Mouse (Mus musculus) testis, adult 2 months (tissue): ENCODE measurements around the gene Oxnad1. TPM values are rescaled to one million over a fixed set of nuclear protein-coding genes. Genes with fewer than 3 reads are reported as not detected.

Source experiments
- H3K27ac ChIP-seq: fragments of 200-500 bp; 2 replicates; pipeline ENCODE4 v1.5.1; 2012; ENCODE audit warnings: low read depth, low read length; ENCODE audit not compliant: control insufficient read depth, insufficient read depth
- H3K27me3 ChIP-seq: fragments of 200-500 bp; 2 replicates; pipeline ENCODE4 v1.6.1; 2012; ENCODE audit warnings: mild to moderate bottlenecking, low read length, moderate library complexity; ENCODE audit not compliant: control insufficient read depth, insufficient read depth
- H3K36me3 ChIP-seq: fragments of 200-500 bp; 2 replicates; pipeline ENCODE4 v1.6.1; 2012; ENCODE audit warnings: mild to moderate bottlenecking, low read length; ENCODE audit not compliant: control insufficient read depth, insufficient read depth
- H3K4me1 ChIP-seq: fragments of 200-500 bp; 2 replicates; pipeline ENCODE4 v1.6.1; 2012; ENCODE audit warnings: low read length; ENCODE audit not compliant: control insufficient read depth, insufficient read depth
- H3K4me3 ChIP-seq: fragments of 200-500 bp; 2 replicates; pipeline ENCODE4 v1.5.1; 2012; ENCODE audit warnings: low read depth, mild to moderate bottlenecking, low read length, moderate library complexity, mixed read lengths; ENCODE audit not compliant: control insufficient read depth
- CTCF ChIP-seq: fragments of 200-500 bp; IDR thresholded peaks from 2 replicates; pipeline ENCODE4 v1.5.1; 2012; ENCODE audit warnings: low read depth, mild to moderate bottlenecking, inconsistent platforms, low read length, moderate library complexity; ENCODE audit not compliant: control insufficient read depth, insufficient read depth, insufficient replicate concordance
- POLR2A ChIP-seq: fragments of 200-500 bp; IDR thresholded peaks from 2 replicates; pipeline ENCODE4 v1.6.1; 2012; ENCODE audit warnings: low read depth, mild to moderate bottlenecking, inconsistent platforms, low read length, moderate library complexity; ENCODE audit not compliant: control insufficient read depth
- polyA plus RNA-seq: library from polyadenylated mRNA; depleted of rRNA; stranded (reverse); fragments of >200 nt; gene quantifications from 2 replicates; pipeline ENCODE4 v1.2.3, GENCODE M21; 2012

Oxnad1 gene
- polyA plus RNA-seq, 1 experiment = 24.0 TPM

DNA sequence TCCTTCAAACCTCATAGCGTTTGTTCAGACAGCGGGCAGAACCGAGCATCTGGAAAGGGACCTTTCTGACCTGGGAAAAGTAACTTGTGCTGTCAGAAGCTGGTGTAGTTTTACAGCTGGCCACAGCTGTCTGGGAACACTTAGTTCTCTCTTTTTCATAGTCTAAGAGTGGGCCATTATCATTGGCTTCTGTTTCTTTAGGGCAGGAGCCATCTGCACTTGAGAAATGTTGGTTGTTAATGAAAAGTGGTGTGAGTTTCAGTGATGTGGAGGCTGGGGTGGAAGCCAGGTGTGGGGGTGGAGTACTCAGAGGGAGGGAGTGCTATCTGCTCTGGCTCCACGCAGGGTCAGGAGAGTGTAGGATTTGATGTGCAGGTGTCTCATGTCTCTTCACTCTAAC lies 6.0 kb downstream of the Oxnad1 start:
- no peak overlapping the region for H3K4me3 ChIP-seq
- H3K36me3 ChIP-seq = peaks cover 3% of the 10 kb centered on the region; the same call in 1 of the 2 replicates
- peaks cover 2% of the 10 kb centered on the region; the same call in 1 of the 2 replicates for H3K4me1 ChIP-seq
- H3K27ac ChIP-seq = no peak overlapping the region
- no peaks in the 10 kb centered on the region for H3K27me3 ChIP-seq
- TF ChIP-seq POLR2A (no peak), CTCF (no peak)

DNA sequence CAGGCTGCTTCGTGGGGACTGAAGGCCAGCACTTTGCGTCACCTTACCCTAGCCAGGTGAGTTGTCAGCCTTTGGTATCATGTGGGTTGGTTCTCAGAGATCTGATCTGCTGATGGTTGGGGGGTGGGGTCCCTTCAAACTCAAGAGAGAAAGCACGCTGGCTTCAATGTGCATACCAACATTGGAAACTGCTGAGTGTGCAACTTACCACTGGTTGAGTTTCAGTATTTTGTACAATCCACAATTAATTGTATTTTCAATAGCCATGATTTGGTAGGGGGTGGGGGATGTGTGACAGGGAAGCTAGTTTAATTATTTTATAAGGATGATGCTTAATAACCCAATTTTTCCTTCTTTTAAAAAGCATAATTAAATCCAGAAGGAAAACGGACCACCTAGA lies 6.5 kb downstream of the Oxnad1 start:
- Histone ChIP-seq H3K36me3 (peaks cover 3% of the 10 kb centered on the region; the same call in 1 of the 2 replicates), H3K27me3 (no peaks in the 10 kb centered on the region), H3K4me3 (no peak overlapping the region), H3K27ac (no peak overlapping the region), H3K4me1 (no peaks in the 10 kb centered on the region)
- no peak for TF ChIP-seq POLR2A
- TF ChIP-seq CTCF = no peak

DNA sequence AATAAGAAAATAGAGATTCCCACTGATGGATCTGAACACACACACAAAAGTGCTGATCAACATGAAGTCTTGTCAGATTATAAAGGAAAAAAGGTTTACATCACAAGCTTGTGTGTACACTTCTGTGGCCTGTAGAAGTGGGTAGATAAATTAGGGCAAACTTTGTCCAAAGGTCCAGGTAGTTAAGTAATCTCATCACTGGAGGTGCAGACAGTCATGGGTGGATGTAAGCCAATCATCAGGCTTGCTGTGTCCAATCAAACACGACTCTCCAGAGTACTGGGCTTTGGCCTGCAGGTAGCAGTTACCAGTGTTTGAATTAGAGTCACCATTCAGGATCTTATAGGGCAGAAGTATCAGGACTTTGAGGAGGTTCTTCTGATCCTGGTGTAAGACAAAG lies 7.8 kb downstream of the Oxnad1 start:
- H3K36me3 ChIP-seq = peaks cover 3% of the 10 kb centered on the region
- H3K4me1 ChIP-seq = no peaks in the 10 kb centered on the region
- no peaks in the 10 kb centered on the region for H3K27me3 ChIP-seq
- no peak overlapping the region for H3K27ac ChIP-seq
- TF ChIP-seq POLR2A (no peak), CTCF (no peak)
- no peak overlapping the region for H3K4me3 ChIP-seq

DNA sequence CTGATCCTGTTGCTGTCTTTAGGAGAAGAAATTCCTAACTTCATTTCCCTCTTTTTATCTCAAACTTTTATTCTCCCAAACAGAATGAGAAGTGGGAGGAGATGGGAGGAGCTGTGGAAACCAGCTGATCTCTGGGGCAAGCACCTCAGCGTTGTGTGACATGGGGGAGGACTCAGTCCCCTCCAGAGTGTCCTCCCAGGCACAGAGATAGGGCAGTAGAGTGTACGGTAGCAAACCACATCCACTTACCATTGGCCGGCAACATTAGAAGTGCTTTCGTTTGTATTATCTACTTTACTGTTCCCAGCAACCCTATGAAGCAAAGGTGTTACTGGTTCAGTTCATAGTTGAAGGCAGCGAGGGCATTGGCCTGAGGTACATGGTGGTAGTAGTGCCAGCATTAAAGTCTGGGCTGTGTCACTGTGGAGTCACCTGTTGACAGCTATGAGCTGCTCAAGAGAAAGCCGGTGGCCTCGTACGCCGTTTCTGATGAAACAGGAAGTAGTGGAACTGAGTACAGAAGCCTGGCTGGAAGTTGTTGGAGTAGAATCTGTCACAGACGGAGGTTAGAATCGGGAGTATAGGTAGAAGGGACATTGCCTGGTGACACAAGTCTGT lies 8.4 kb downstream of the Oxnad1 start:
- H3K36me3 ChIP-seq = peaks cover 4% of the 10 kb centered on the region
- no peaks in the 10 kb centered on the region for H3K27me3 ChIP-seq
- no peak overlapping the region for H3K4me3 ChIP-seq
- no peaks in the 10 kb centered on the region for H3K4me1 ChIP-seq
- H3K27ac ChIP-seq = no peak overlapping the region
- TF ChIP-seq CTCF (no peak), POLR2A (no peak)

DNA sequence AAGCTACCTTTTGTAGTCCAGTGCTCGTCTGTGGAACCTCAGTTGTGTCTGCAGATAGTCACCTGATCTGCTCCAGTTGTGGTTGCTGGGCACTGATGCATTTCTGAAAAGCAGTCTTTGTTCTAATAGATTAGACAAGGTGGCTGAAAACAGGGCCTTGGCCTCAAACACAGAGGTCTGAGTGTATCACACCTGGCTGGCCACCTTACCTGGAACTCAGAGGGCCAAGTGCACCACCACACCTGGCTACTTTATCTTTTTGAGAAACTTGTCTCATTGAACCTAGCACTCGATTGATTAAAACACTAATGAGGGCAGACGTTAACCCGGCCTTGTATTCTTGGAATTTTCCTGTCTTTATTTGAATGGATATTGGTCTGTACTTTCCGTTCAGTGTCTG lies 10.5 kb downstream of the Oxnad1 start:
- Histone ChIP-seq H3K36me3 (peaks cover 4% of the 10 kb centered on the region), H3K27me3 (no peaks in the 10 kb centered on the region), H3K4me1 (no peaks in the 10 kb centered on the region), H3K4me3 (no peak overlapping the region), H3K27ac (no peak overlapping the region)
- TF ChIP-seq POLR2A (no peak), CTCF (no peak)

DNA sequence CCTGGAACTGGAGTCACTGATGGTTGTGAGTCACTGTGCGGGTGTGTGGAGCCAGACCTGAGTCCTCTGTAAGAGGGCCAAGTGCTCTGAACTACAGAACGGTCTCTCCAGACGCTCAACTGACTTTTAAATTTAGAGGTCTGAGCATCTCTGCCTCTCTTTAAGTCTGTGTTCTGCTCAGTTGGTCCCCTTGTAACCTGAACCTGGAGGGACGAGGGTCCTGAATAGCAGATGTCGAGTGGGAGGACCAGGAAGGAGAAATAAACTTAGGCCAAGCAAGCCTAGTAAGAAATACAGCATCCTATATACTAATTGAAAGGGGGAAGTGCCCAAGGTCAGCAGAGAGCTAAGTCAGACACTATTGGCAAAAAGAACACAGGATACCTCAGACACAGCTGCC lies 11.6 kb downstream of the Oxnad1 start:
- Histone ChIP-seq H3K4me1 (no peaks in the 10 kb centered on the region), H3K36me3 (peaks cover 4% of the 10 kb centered on the region), H3K27ac (no peak overlapping the region), H3K27me3 (no peaks in the 10 kb centered on the region), H3K4me3 (no peak overlapping the region)
- no peak for TF ChIP-seq CTCF
- no peak for TF ChIP-seq POLR2A

DNA sequence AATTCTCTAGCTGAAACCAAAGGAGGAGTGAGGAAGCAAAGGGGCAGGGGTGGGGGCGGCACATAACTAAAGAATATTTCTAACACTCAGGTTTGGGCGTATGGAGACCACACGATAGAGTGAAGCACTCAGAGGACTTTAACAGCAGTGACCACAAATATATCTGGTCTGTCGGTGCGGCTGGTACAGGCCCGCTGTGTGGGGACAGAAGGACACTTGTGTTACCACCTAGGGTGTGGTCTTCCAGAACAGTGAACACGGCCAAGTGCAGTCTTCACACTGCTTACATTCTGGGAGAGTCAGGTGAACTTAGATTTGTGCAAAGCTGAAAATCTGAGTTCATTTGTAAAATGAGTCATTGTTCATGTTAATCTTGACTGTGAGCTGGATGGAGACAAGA lies 12.5 kb downstream of the Oxnad1 start:
- TF ChIP-seq POLR2A = no peak
- Histone ChIP-seq H3K27ac (no peak overlapping the region), H3K36me3 (peaks cover 2% of the 10 kb centered on the region), H3K27me3 (no peaks in the 10 kb centered on the region), H3K4me3 (no peak overlapping the region), H3K4me1 (no peaks in the 10 kb centered on the region)

DNA sequence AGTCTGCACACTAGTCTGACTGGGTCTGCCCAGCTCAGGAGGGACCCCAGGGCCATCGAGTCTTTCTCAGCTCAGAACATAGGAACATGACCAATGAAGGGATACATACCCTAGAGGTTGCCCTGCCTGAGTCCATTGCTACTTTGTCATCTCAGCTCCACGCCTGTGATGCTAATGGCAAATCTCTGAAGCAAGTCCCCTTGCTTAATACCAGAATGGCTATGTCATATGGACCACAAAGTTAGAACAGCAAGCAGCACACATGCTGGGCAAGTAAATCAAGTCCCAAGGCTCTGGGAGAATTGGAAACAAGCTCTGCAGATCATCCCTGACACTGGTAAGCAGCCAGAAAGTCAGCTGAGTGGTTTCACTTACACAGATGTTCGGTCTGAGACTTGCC lies 13.8 kb downstream of the Oxnad1 start:
- Histone ChIP-seq H3K4me1 (no peaks in the 10 kb centered on the region), H3K36me3 (peaks cover 2% of the 10 kb centered on the region), H3K27me3 (no peaks in the 10 kb centered on the region), H3K4me3 (no peak overlapping the region), H3K27ac (no peak overlapping the region)
- no peak for TF ChIP-seq CTCF
